Mouse (Mus musculus) urinary bladder, postnatal 4 days (tissue): ENCODE data around the gene Plppr3.
A peak's percentile ranks its signal among the peaks of the same experiment; 100 is the strongest.

Experiments used
- DNase-seq, 2 experiments: peaks; one replicate each; pipeline ENCODE4 v3.0.0; 2021 to 2022; ENCODE audit warnings: low spot score in 2 of 2

Gene Plppr3

GRCm38 (mm10) chr10:79865801-79866295, 8.6 kb downstream of the Plppr3 start:
- no peak for DNase-seq

DNA sequence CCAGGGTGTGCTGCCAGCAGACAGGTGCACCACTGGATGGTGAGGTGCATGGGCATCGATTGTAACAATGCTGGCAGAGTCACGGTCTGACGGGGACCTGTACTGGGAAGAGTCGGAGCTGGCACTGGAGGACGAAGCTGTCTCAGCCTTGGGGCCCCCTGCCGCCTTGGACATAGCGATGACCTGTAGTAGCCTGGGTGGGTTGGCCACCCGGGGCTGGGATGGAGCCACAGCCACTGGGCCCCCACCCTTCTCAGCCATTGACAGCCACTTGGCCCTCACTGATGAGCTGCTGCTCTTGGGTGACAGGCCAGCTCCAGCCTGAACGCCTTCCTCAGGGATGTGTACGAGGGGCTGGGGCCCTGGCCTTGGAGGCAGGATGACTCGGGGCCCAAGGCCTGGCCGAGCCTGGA, 9.2 kb downstream of the Plppr3 start:
- DNase-seq: no peak

GRCm38 (mm10) chr10:79864351-79865188, 9.9 kb downstream of the Plppr3 start:
- no peak for DNase-seq

- no peak for DNase-seq
Observed at GRCm38 (mm10) chr10:79862925-79863324, 11.5 kb downstream of the Plppr3 start.

GRCm38 (mm10) chr10:79862049-79862788, 12.2 kb downstream of the Plppr3 start:
- no peak for DNase-seq

DNA sequence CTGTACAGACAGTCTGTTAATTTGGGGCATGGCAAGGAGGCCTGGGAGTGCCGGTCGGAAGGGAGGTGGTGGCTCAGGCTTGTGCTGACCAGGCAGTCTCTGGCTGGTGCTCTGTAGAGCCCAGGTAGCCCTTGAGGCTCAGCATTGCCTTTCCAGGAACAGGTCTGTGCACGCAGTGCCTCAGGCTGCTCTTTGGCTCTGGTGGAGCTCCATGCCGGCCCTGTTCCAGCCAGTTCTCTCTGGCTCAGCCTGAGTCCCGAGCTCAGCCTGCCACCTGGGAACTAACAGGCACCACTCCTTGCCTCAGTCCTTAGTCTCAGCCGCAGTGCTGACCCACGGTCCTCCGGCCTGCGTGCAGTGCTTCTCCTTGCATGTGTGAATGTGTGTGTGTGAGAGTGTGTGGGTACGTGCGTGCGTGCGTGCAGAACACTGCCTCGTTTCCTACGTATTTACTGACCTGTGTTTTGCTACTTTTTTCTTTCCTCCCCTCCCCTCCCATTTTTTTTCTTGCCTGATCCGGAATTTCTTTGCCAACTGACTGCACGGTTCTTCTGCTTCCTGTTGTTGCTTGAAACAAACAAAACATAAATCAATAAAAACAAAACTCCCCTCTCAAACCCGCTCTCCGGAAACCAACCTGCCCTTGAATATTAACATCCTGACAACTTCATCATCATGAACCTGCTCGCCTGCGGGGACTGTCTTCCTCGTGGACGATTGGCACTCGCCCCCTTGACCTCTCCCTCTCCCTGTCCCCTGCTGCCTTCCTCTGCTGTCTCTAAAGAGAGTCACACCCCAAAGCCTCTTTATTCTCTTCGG, 13.0 kb downstream of the Plppr3 start:
- DNase-seq: no peak

GRCm38 (mm10) chr10:79860079-79860911, 14.1 kb downstream of the Plppr3 start:
- DNase-seq: no peak

- no peak for DNase-seq
Observed at GRCm38 (mm10) chr10:79859116-79859515, 15.3 kb downstream of the Plppr3 start.

DNA sequence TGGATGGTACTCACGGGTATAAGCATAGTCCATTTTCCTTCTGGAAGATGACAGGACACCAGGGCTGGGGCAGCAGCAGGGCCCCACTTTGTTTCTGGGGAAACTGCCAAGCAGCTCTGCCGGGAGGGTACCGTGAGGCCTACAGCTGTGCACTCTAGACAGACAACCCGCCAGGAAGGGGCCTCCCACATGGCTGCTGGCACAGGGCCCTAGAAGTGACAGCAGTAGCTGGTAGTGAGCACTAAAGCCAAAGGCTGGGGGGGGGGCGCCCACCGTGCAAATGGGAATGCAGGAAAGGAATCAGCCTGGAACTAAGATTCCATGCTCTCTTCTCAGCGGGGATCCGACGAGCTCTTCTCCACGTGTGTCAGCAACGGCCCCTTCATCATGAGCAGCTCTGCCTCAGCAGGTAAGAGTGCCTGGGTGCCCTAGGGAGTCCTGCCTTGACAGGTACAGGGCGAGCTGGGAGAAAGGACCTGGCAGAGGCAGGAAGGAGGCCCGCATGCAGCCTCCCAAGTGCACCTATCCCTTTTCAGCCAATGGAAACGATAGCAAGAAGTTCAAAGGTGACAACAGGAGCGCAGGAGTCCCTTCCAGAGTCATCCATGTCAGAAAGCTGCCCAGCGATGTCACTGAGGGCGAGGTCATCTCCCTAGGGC, 15.9 kb downstream of the Plppr3 start:
- DNase-seq: peak in 1 of 2 experiments; percentile 74

GRCm38 (mm10) chr10:79857894-79858293, 16.5 kb downstream of the Plppr3 start:
- DNase-seq: no peak

- DNase-seq: no peak
Observed at GRCm38 (mm10) chr10:79857452-79857811, 17.0 kb downstream of the Plppr3 start.

GRCm38 (mm10) chr10:79856704-79857451, 17.6 kb downstream of the Plppr3 start:
- no peak for DNase-seq

- no peak for DNase-seq
Observed at GRCm38 (mm10) chr10:79856280-79856679, 18.2 kb downstream of the Plppr3 start.

GRCm38 (mm10) chr10:79855558-79856184, 18.8 kb downstream of the Plppr3 start:
- no peak for DNase-seq

DNA sequence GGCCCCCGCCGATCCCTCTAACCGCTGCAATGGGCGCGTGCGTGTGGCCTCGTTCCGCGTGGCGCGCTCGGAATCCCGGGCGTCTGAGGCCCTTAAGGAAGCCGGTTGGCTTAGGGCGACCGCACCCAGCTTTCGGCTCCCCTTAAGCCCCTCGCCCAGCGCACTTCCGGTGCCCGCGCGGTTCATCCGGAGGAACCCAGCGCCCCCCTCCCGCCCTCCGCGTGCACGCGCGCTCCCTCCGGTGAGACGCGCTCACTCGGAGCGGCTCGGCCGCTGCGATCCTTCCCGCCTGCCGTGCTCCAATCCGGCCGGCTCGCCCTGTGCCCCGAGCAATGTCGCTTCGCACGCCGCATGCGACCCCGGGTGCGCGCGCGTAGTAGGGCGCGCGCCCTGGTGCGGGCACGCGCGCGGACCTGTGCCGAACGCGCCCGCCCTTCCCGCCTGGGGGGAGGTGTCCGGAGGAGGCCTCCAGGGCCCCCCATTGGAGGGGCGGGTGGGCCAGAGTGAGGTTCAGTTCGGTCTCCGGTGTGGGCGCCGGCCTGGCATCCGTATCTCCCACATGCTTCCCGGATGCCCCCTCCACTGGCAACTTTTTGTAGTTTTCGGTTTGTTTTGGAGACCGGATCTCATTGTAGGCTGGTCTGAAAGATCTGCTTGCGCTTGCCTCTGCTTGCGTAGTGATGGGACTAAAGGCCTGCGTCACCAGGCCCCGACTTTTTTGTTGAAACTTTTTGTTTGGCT, 19.5 kb downstream of the Plppr3 start:
- peak in 1 of 2 experiments; percentile 69 for DNase-seq

- peak; percentile 99 to 100 for DNase-seq
Observed at GRCm38 (mm10) chr10:79853860-79854795, 20.3 kb downstream of the Plppr3 start, which contains the start of gene Ptbp1. Ptbp1 (plus strand) TSS chr10:79854427.

DNA sequence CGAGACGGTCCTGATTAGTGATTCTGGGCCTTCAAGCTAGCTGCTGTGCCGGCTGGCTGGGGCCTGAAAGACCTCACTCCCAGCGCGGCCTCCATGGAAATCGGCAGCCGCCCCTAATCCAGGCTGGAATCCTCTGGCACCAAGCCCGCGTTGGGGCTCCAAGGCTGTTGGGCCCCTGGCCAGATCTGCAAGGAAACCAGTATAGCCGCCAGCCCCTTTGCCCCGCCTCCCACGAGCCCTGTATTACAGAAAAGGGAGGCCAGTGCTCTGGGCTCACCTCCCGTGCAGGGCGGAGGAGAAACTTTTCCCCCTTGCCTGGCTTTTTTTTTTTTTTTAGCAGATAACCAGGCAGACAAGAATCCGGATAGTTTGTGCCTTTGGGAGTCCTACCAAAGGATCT, 21.0 kb downstream of the Plppr3 start:
- DNase-seq: peak; percentile 98 to 99
